Mouse (Mus musculus) G1E (cell line): ENCODE measurements around the gene Tspan5.

ENCODE experiments used
- CTCF ChIP-seq: IDR thresholded peaks from 2 replicates; pipeline ENCODE4 v1.5.1; 2012; ENCODE audit warnings: low read depth, low read length, inconsistent platforms, mixed read lengths
- GATA1 ChIP-seq: IDR thresholded peaks from 2 replicates; pipeline ENCODE4 v1.6.1; 2012; ENCODE audit warnings: borderline replicate concordance, low read length, inconsistent platforms, mixed read lengths
- GATA2 ChIP-seq: IDR thresholded peaks from 2 replicates; pipeline ENCODE4 v1.6.1; 2012; ENCODE audit warnings: low read depth, low read length, inconsistent platforms, borderline replicate concordance
- POLR2AphosphoS5 ChIP-seq: IDR thresholded peaks from 2 replicates; pipeline ENCODE4 v1.6.1; 2012; ENCODE audit warnings: low read depth, low read length, inconsistent platforms; ENCODE audit not compliant: insufficient replicate concordance
- TAL1 ChIP-seq: conservative IDR thresholded peaks from 2 replicates; pipeline ENCODE4 v1.6.1; 2012; ENCODE audit warnings: low read depth, low read length, inconsistent platforms, mixed read lengths

- TF ChIP-seq CTCF = no peak
- TF ChIP-seq GATA1 = no peak
- TF ChIP-seq POLR2AphosphoS5 = no peak
- no peak for TF ChIP-seq GATA2
- TF ChIP-seq TAL1 = no peak
Observed at GRCm38 (mm10) chr3:138897500-138897899, 155.5 kb downstream of the Tspan5 start.
